Mouse (Mus musculus) embryonic fibroblast, embryonic 13.5 days (primary cell): ENCODE data around the gene Cuedc1. TPM values are rescaled to one million over a fixed set of nuclear protein-coding genes. Genes with fewer than 3 reads are reported as not detected.

Experiments used
- H3K27ac ChIP-seq: 2 replicates; pipeline ENCODE4 v1.5.1; 2012; ENCODE audit warnings: low read length, control low read depth, inconsistent platforms; ENCODE audit not compliant: insufficient read depth
- H3K4me1 ChIP-seq: 2 replicates; pipeline ENCODE4 v1.6.1; 2011; ENCODE audit warnings: low read length; ENCODE audit not compliant: control insufficient read depth, insufficient read depth
- H3K4me3 ChIP-seq: 2 replicates; pipeline ENCODE4 v1.5.1; 2011; ENCODE audit warnings: mild to moderate bottlenecking, control low read depth, low read length; ENCODE audit not compliant: insufficient read depth
- CTCF ChIP-seq: IDR thresholded peaks from 2 replicates; pipeline ENCODE4 v1.5.1; 2011; ENCODE audit warnings: mild to moderate bottlenecking, control low read depth, low read length, moderate library complexity, borderline replicate concordance; ENCODE audit not compliant: insufficient read depth
- POLR2A ChIP-seq: IDR thresholded peaks from 2 replicates; pipeline ENCODE4 v1.6.1; 2011; ENCODE audit warnings: low read depth, mild to moderate bottlenecking, control low read depth, low read length, moderate library complexity
- polyA plus RNA-seq: library from polyadenylated mRNA; stranded (reverse); fragments of >200 nt; gene quantifications from 2 replicates; pipeline ENCODE4 v1.2.4, GENCODE M21; 2011; ENCODE audit warnings: low read depth; ENCODE audit not compliant: missing spikeins, insufficient read length

The Cuedc1 gene
- polyA plus RNA-seq, 1 experiment, result 31.8 TPM

GRCm38 (mm10) chr11:88129935-88130334 is 32.1 kb downstream of the Cuedc1 start:
- no peak overlapping the region for H3K4me3 ChIP-seq
- TF ChIP-seq CTCF (no peak), POLR2A (no peak)
- 0 out of 2 replicates have a peak, but pooled peaks cover 4% of the 10 kb centered on the region for H3K4me1 ChIP-seq
- H3K27ac ChIP-seq, result no peak overlapping the region

- no peak overlapping the region for H3K4me3 ChIP-seq
- TF ChIP-seq POLR2A, result no peak
- no peak for TF ChIP-seq CTCF
- H3K27ac ChIP-seq, result peak overlapping the region; percentile 23
- H3K4me1 ChIP-seq, result 0 out of 2 replicates have a peak, but pooled peaks cover 4% of the 10 kb centered on the region
These were observed 34.0 kb downstream of the Cuedc1 start for GRCm38 (mm10) chr11:88131847-88132246.

GRCm38 (mm10) chr11:88135218-88135617 is 37.4 kb downstream of the Cuedc1 start:
- TF ChIP-seq POLR2A (no peak), CTCF (no peak)
- Histone ChIP-seq H3K27ac (no peak overlapping the region), H3K4me1 (0 out of 2 replicates have a peak, but pooled peaks cover 12% of the 10 kb centered on the region), H3K4me3 (no peak overlapping the region)

- no peak overlapping the region for H3K27ac ChIP-seq
These were observed 40.1 kb downstream of the Cuedc1 start for GRCm38 (mm10) chr11:88137814-88138425.

GRCm38 (mm10) chr11:88139256-88139861 is 41.5 kb downstream of the Cuedc1 start:
- Histone ChIP-seq H3K4me1 (0 out of 2 replicates have a peak, but pooled peaks cover 9% of the 10 kb centered on the region), H3K4me3 (no peak overlapping the region), H3K27ac (no peak overlapping the region)
- TF ChIP-seq CTCF (no peak), POLR2A (no peak)

More at GRCm38 (mm10) chr11:88137814-88138425, 40.1 kb downstream of the Cuedc1 start:
- no peak overlapping the region for H3K4me3 ChIP-seq
- 0 out of 2 replicates have a peak, but pooled peaks cover 9% of the 10 kb centered on the region for H3K4me1 ChIP-seq
- TF ChIP-seq POLR2A (no peak), CTCF (no peak)

- TF ChIP-seq CTCF, result no peak
- no peak for TF ChIP-seq POLR2A
- 0 out of 2 replicates have a peak, but pooled peaks cover 9% of the 10 kb centered on the region for H3K4me1 ChIP-seq
- H3K4me3 ChIP-seq, result no peak overlapping the region
- H3K27ac ChIP-seq, result no peak overlapping the region
These were observed 42.5 kb downstream of the Cuedc1 start for GRCm38 (mm10) chr11:88140066-88141060.

GRCm38 (mm10) chr11:88142362-88142761 is 44.5 kb downstream of the Cuedc1 start:
- TF ChIP-seq CTCF, result no peak
- TF ChIP-seq POLR2A, result no peak
- H3K27ac ChIP-seq, result no peak overlapping the region
- H3K4me1 ChIP-seq, result 0 out of 2 replicates have a peak, but pooled peaks cover 9% of the 10 kb centered on the region
- no peak overlapping the region for H3K4me3 ChIP-seq

- no peak for TF ChIP-seq POLR2A
- no peak for TF ChIP-seq CTCF
- 0 out of 2 replicates have a peak, but pooled peaks cover 3% of the 10 kb centered on the region for H3K4me1 ChIP-seq
These were observed 46.2 kb downstream of the Cuedc1 start for GRCm38 (mm10) chr11:88144100-88144499.

GRCm38 (mm10) chr11:88145214-88146006 is 47.6 kb downstream of the Cuedc1 start:
- TF ChIP-seq CTCF (no peak), POLR2A (no peak)
- no peak overlapping the region for H3K4me3 ChIP-seq
- no peaks in the 10 kb centered on the region for H3K4me1 ChIP-seq
- no peak overlapping the region for H3K27ac ChIP-seq

More at GRCm38 (mm10) chr11:88144100-88144499, 46.2 kb downstream of the Cuedc1 start:
- no peak overlapping the region for H3K4me3 ChIP-seq
- H3K27ac ChIP-seq, result no peak overlapping the region
